Mouse (Mus musculus) forebrain, embryonic 14.5 days (tissue): ENCODE measurements at regions not wholly inside any gene's neighbourhood (a gene's known extent, or its start where the extent isn't known, plus 50 kb on each side); places are given as distances from the start of the nearest gene placed in this dataset.

Source experiments
- ATAC-seq: fragments of 200-750 bp; cut with Nextera tagmentation; 2 replicates; pipeline ENCODE4 v1.8.0; 2017; ENCODE audit warnings: mild to moderate bottlenecking, moderate library complexity
- DNase-seq: peaks from one replicate; pipeline ENCODE4 v3.0.0-alpha.2; 2015; ENCODE audit warnings: low spot score
- H3K27ac ChIP-seq: fragments of 300-500 bp; sonication (generic); 2 replicates; pipeline ENCODE4 v1.5.1; 2014; ENCODE audit warnings: low read depth, mild to moderate bottlenecking, control low read depth, low read length, moderate library complexity
- H3K27me3 ChIP-seq: fragments of 300-500 bp; sonication (generic); replicated peaks from 2 replicates; pipeline ENCODE4 v1.6.1; 2014; ENCODE audit warnings: low read length, control low read depth, mixed read lengths; ENCODE audit not compliant: control insufficient read depth, insufficient read depth
- H3K36me3 ChIP-seq: fragments of 300-500 bp; sonication (generic); 2 replicates; pipeline ENCODE4 v1.6.1; 2014; ENCODE audit warnings: low read length, control low read depth; ENCODE audit not compliant: control insufficient read depth, insufficient read depth
- H3K4me1 ChIP-seq: fragments of 300-500 bp; sonication (generic); 2 replicates; pipeline ENCODE4 v1.6.1; 2014; ENCODE audit warnings: antibody characterized with exemption, low read length, control low read depth; ENCODE audit not compliant: control insufficient read depth, insufficient read depth
- H3K4me2 ChIP-seq: fragments of 300-500 bp; sonication (generic); 2 replicates; pipeline ENCODE4 v1.6.1; 2014; ENCODE audit warnings: mild to moderate bottlenecking, control low read depth, low read length
- H3K4me3 ChIP-seq: fragments of 300-500 bp; sonication (generic); 2 replicates; pipeline ENCODE4 v1.5.1; 2014; ENCODE audit warnings: low read depth, low read length, control low read depth
- H3K9ac ChIP-seq: fragments of 300-500 bp; sonication (generic); 2 replicates; pipeline ENCODE4 v1.6.1; 2014; ENCODE audit warnings: mild to moderate bottlenecking, low read length, control low read depth, moderate library complexity
- H3K9me3 ChIP-seq: fragments of 300-500 bp; sonication (generic); replicated peaks from 2 replicates; pipeline ENCODE4 v1.6.1; 2016; ENCODE audit warnings: low read length, control low read depth, mixed read lengths; ENCODE audit not compliant: control insufficient read depth
- WGBS: fragments of 180-500 bp; shearing (Covaris S2); extraction: QIAGEN DNeasy Blood & Tissue Kit; methylation state at CpG from one replicate; pipeline ENCODE4 v1.1.7; 2014; 5-methylcytosine and 5-hydroxymethylcytosine counted together

GRCm38 (mm10) chr12:12710184-12710609, 231.5 kb downstream of the Mycn start:
- H3K9ac ChIP-seq, result no peak overlapping the region
- no peaks in the 10 kb centered on the region for H3K9me3 ChIP-seq
- no peak overlapping the region for H3K4me3 ChIP-seq
- no peak overlapping the region; the same call in 1 of the 2 replicates for H3K27ac ChIP-seq
- WGBS, result 10% methylated on average over 6 of the region's 6 CpGs
- ATAC-seq (peak; percentile 47; the same call in 1 of the 2 replicates), DNase-seq (no peak)
- no peaks in the 10 kb centered on the region for H3K36me3 ChIP-seq
- H3K4me1 ChIP-seq, result peaks cover 20% of the 10 kb centered on the region
- H3K4me2 ChIP-seq, result no peak overlapping the region
- H3K27me3 ChIP-seq, result no peaks in the 10 kb centered on the region

- ATAC-seq (peak; percentile 59), DNase-seq (peak; percentile 74)
- H3K9me3 ChIP-seq, result no peaks in the 10 kb centered on the region
- H3K4me3 ChIP-seq, result no peak overlapping the region
- H3K36me3 ChIP-seq, result no peaks in the 10 kb centered on the region
- H3K27me3 ChIP-seq, result no peaks in the 10 kb centered on the region
- H3K27ac ChIP-seq, result peak overlapping the region; percentile 74; the same call in 1 of the 2 replicates
- H3K4me1 ChIP-seq, result peaks cover 20% of the 10 kb centered on the region
- 2% methylated on average over 14 of the region's 14 CpGs for WGBS
- H3K9ac ChIP-seq, result peak overlapping the region; percentile 25; the same call in 1 of the 2 replicates
- H3K4me2 ChIP-seq, result peak overlapping the region; percentile 31
Measured at GRCm38 (mm10) chr12:12708954-12709523, 232.7 kb downstream of the Mycn start.

GRCm38 (mm10) chr12:12706326-12706920, 235.3 kb downstream of the Mycn start:
- no peaks in the 10 kb centered on the region for H3K9me3 ChIP-seq
- no peak overlapping the region for H3K27ac ChIP-seq
- no peaks in the 10 kb centered on the region for H3K36me3 ChIP-seq
- peak; percentile 69 for DNase-seq
- ATAC-seq, result no peak
- no peak overlapping the region for H3K9ac ChIP-seq
- H3K4me3 ChIP-seq, result no peak overlapping the region
- H3K4me1 ChIP-seq, result peaks cover 20% of the 10 kb centered on the region
- H3K27me3 ChIP-seq, result no peaks in the 10 kb centered on the region
- WGBS, result 50% methylated on average over 14 of the region's 14 CpGs
- no peak overlapping the region for H3K4me2 ChIP-seq

- H3K27me3 ChIP-seq, result no peaks in the 10 kb centered on the region
- H3K36me3 ChIP-seq, result no peaks in the 10 kb centered on the region
- H3K27ac ChIP-seq, result no peak overlapping the region
- no peaks in the 10 kb centered on the region for H3K9me3 ChIP-seq
- 57% methylated on average over 3 of the region's 3 CpGs for WGBS
- no peak overlapping the region for H3K4me2 ChIP-seq
- H3K4me1 ChIP-seq, result no peaks in the 10 kb centered on the region; the same call in 1 of the 2 replicates
- ATAC-seq (no peak), DNase-seq (no peak)
- no peak overlapping the region for H3K4me3 ChIP-seq
- no peak overlapping the region for H3K9ac ChIP-seq
Measured at GRCm38 (mm10) chr12:12701735-12702134, 240.0 kb downstream of the Mycn start.

- Histone ChIP-seq H3K36me3 (no peaks in the 10 kb centered on the region), H3K4me1 (no peaks in the 10 kb centered on the region), H3K27me3 (no peaks in the 10 kb centered on the region), H3K9me3 (no peaks in the 10 kb centered on the region), H3K27ac (no peak overlapping the region), H3K4me2 (no peak overlapping the region), H3K9ac (no peak overlapping the region), H3K4me3 (no peak overlapping the region)
- no peak for ATAC-seq
- WGBS, result 68% methylated on average over 7 of the region's 7 CpGs
- no peak for DNase-seq
Measured at GRCm38 (mm10) chr12:12701060-12701667, 240.6 kb downstream of the Mycn start.

GRCm38 (mm10) chr12:12693838-12694777, 247.6 kb downstream of the Mycn start:
- WGBS, result 9% methylated on average over 29 of the region's 29 CpGs
- Histone ChIP-seq H3K4me3 (no peak overlapping the region), H3K4me1 (peaks cover 9% of the 10 kb centered on the region), H3K4me2 (peak overlapping the region; percentile 34), H3K9me3 (no peaks in the 10 kb centered on the region), H3K36me3 (no peaks in the 10 kb centered on the region), H3K9ac (peak overlapping the region; percentile 43), H3K27me3 (no peaks in the 10 kb centered on the region), H3K27ac (no peak overlapping the region)
- no peak for DNase-seq
- peak; percentile 36; the same call in 1 of the 2 replicates for ATAC-seq

- DNase-seq (no peak), ATAC-seq (no peak)
- no peaks in the 10 kb centered on the region for H3K27me3 ChIP-seq
- H3K9ac ChIP-seq, result no peak overlapping the region
- no peaks in the 10 kb centered on the region for H3K36me3 ChIP-seq
- peaks cover 24% of the 10 kb centered on the region for H3K4me1 ChIP-seq
- H3K4me2 ChIP-seq, result no peak overlapping the region
- H3K27ac ChIP-seq, result no peak overlapping the region
- no peak overlapping the region for H3K4me3 ChIP-seq
- WGBS, result 93% methylated on average over 2 of the region's 2 CpGs
- H3K9me3 ChIP-seq, result no peaks in the 10 kb centered on the region
Measured at GRCm38 (mm10) chr12:12687376-12687775, 254.3 kb downstream of the Mycn start.

- H3K4me2 ChIP-seq, result peak overlapping the region; percentile 44; the same call in 1 of the 2 replicates
- H3K27me3 ChIP-seq, result no peaks in the 10 kb centered on the region
- ATAC-seq, result no peak
- WGBS, result 35% methylated on average over 7 of the region's 7 CpGs
- peak overlapping the region; percentile 78 for H3K27ac ChIP-seq
- peaks cover 40% of the 10 kb centered on the region for H3K4me1 ChIP-seq
- H3K9ac ChIP-seq, result no peak overlapping the region; the same call in 1 of the 2 replicates
- DNase-seq, result no peak
- no peak overlapping the region for H3K4me3 ChIP-seq
- H3K9me3 ChIP-seq, result no peaks in the 10 kb centered on the region
- H3K36me3 ChIP-seq, result no peaks in the 10 kb centered on the region
Measured at GRCm38 (mm10) chr12:12685217-12685522, 256.5 kb downstream of the Mycn start.
